Mouse (Mus musculus) lung, postnatal 0 days (tissue): Measurements from ENCODE around the gene Lamp3.
"Not testable (repeated sequence)": the region's sequence is repeated elsewhere in the genome, so short reads cannot be mapped to it uniquely, and the experiment has no call there.

Source experiments
- CTCF ChIP-seq: IDR thresholded peaks from 2 replicates; pipeline ENCODE4 v1.5.1; 2016; ENCODE audit warnings: antibody characterized with exemption, mild to moderate bottlenecking
- EP300 ChIP-seq: IDR thresholded peaks from 2 replicates; pipeline ENCODE4 v1.6.1; 2016; ENCODE audit warnings: antibody characterized with exemption, mild to moderate bottlenecking, control low read depth

DNA sequence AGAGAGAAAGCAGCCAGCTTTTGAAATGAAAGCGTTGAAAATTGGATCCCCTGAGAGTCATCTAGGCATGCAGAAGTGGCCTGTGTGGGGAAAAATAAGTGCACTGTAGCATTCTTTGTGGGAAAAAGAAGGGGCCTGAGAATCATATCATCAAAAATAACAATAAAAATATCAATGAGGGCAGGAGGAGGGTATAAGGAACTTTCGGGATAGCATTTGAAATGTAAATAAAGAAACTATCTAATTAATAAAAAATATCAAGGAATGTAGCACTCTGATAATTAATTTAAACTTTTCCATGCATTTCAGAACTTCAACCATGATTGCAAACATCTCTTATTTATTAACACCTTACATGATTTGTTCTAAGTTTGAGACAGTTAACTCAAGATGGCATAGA lies 94.4 kb downstream of the Lamp3 start, which contains the start of gene Olfr170:
- TF ChIP-seq CTCF, EP300: not testable (repeated sequence)
